Mouse (Mus musculus): Measurements from ENCODE around the gene Chst1.
A peak's percentile ranks its signal among the peaks of the same experiment; 100 is the strongest.

Gene Chst1

GRCm38 (mm10) chr2:92608810-92609581, 9.5 kb downstream of the Chst1 start:
- peak; percentile 77 for DNase-seq (ENCODE audit: low read depth, low spot score)

GRCm38 (mm10) chr2:92609704-92610379, 10.3 kb downstream of the Chst1 start:
- DNase-seq (ENCODE audit: low read depth, low spot score) = no peak

- no peak for DNase-seq (ENCODE audit: low read depth, low spot score)
Measured at GRCm38 (mm10) chr2:92613645-92614044, 14.1 kb downstream of the Chst1 start.

- no peak for DNase-seq (ENCODE audit: low read depth, low spot score)
Measured at GRCm38 (mm10) chr2:92614106-92614505, 14.6 kb downstream of the Chst1 start.

- DNase-seq (ENCODE audit: low read depth, low spot score) = no peak
Measured at GRCm38 (mm10) chr2:92617077-92617756, 17.7 kb downstream of the Chst1 start.

GRCm38 (mm10) chr2:92618016-92618415, 18.5 kb downstream of the Chst1 start:
- no peak for DNase-seq (ENCODE audit: low read depth, low spot score)

GRCm38 (mm10) chr2:92627633-92628032, 28.1 kb downstream of the Chst1 start:
- DNase-seq (ENCODE audit: low read depth, low spot score) = no peak

- DNase-seq (ENCODE audit: low read depth, low spot score) = no peak
Measured at GRCm38 (mm10) chr2:92630799-92631198, 31.3 kb downstream of the Chst1 start.

GRCm38 (mm10) chr2:92632027-92632426, 32.5 kb downstream of the Chst1 start:
- DNase-seq (ENCODE audit: low read depth, low spot score) = no peak

- peak; percentile 97 for DNase-seq (ENCODE audit: low read depth, low spot score)
Measured at GRCm38 (mm10) chr2:92640555-92640954, 41.0 kb downstream of the Chst1 start.

- DNase-seq (ENCODE audit: low read depth, low spot score) = no peak
Measured at GRCm38 (mm10) chr2:92645282-92646037, 46.0 kb downstream of the Chst1 start.

- no peak for DNase-seq (ENCODE audit: low read depth, low spot score)
Measured at GRCm38 (mm10) chr2:92649154-92649801, 49.8 kb downstream of the Chst1 start.

- no peak for DNase-seq (ENCODE audit: low read depth, low spot score)
Measured at GRCm38 (mm10) chr2:92650428-92650827, 50.9 kb downstream of the Chst1 start.

- DNase-seq (ENCODE audit: low read depth, low spot score) = no peak
Measured at GRCm38 (mm10) chr2:92651294-92651816, 51.8 kb downstream of the Chst1 start.

GRCm38 (mm10) chr2:92657189-92657588, 57.7 kb downstream of the Chst1 start:
- DNase-seq (ENCODE audit: low read depth, low spot score) = no peak

GRCm38 (mm10) chr2:92658293-92659150, 59.0 kb downstream of the Chst1 start:
- DNase-seq (ENCODE audit: low read depth, low spot score) = no peak

GRCm38 (mm10) chr2:92659491-92660035, 60.1 kb downstream of the Chst1 start:
- DNase-seq (ENCODE audit: low read depth, low spot score) = no peak

- DNase-seq (ENCODE audit: low read depth, low spot score) = no peak
Measured at GRCm38 (mm10) chr2:92662534-92663068, 63.1 kb downstream of the Chst1 start.

All from ES-CJ7 (cell line).